Mouse (Mus musculus): ENCODE data around the gene Ankrd40. TPM values are rescaled to one million over a fixed set of nuclear protein-coding genes. Genes with fewer than 3 reads are reported as not detected.

Ankrd40 gene
- polyA plus RNA-seq, 2 experiments: 5.5 to 12.6 TPM

DNA sequence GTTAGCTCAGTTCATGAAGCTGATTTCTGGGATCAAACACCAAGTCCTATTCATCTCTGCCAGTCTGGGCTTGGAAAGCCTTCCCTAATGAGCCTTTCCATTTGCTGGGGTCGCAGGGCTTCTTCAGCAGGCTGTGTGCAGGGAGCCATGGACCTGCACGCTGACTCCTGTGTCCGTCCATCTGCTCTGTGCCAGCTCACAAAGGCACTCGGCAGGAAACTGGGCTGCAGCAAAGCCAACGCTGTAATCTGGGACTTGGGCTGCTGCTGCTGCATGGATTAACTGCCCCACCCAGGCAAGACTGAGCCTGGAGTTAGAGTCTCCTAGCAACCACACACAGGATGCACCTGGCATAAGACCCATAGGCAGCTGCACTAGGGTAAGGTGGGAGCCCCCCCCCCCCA, 16.2 kb downstream of the Ankrd40 start:
- WGBS (ENCODE audit: insufficient replicate concordance): 57% methylated on average over 5 of the region's 5 CpGs
- Histone ChIP-seq H3K36me3 (replicated peaks; ENCODE audit: control insufficient read depth, insufficient read depth, low read depth) (peaks cover 3% of the 10 kb centered on the region; the same call in 1 of the 2 replicates), H3K4me3 (ENCODE audit: insufficient read depth in 1 of 2, low read depth in 2 of 2, low read length in 2 of 2) (no peak overlapping the region), H3K27me3 (ENCODE audit: control insufficient read depth, insufficient read depth, low read length) (no peaks in the 10 kb centered on the region), H3K9me3 (ENCODE audit: control insufficient read depth, low read length) (no peaks in the 10 kb centered on the region), H3K9ac (replicated peaks) (no peak overlapping the region), H3K4me2 (ENCODE audit: low read depth) (no peak overlapping the region), H3K27ac (no peak overlapping the region), H3K4me1 (replicated peaks; ENCODE audit: control insufficient read depth in 2 of 2, insufficient read depth in 2 of 2, low read length in 1 of 2) (peaks cover 6 to 19% of the 10 kb centered on the region in 2 experiments)
- no peak for DNase-seq (ENCODE audit: low read depth in 3 of 3, low spot score in 3 of 3)
- no peak for TF ChIP-seq CTCF (IDR thresholded peaks at IDR 0.05; ENCODE audit: low read depth)
- no peak for ATAC-seq (ENCODE audit: insufficient read depth)

DNA sequence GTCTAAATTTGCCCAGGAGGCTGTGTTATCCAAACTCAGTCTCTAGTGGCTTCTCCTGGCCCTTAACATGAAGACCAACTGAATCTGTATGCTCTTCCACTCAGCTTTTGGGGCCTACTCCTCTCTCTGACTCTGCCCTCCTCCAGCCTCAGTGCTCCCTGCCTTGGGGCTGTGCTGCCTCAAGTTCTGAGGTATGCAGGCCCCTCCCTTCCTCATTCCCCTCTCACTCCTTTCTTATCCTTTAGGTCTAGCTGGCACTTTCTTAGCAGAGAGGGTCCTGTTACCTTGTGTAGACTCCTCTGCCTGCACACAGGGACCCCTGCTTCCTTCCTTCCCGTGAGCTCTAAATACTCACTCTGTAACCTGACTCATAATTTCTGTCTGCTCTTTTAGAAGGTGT, 16.7 kb downstream of the Ankrd40 start:
- no peak for TF ChIP-seq CTCF (IDR thresholded peaks at IDR 0.05; ENCODE audit: low read depth)
- H3K9ac ChIP-seq (replicated peaks): no peak overlapping the region
- H3K9me3 ChIP-seq (ENCODE audit: control insufficient read depth, low read length): no peaks in the 10 kb centered on the region
- no peak for DNase-seq (ENCODE audit: low read depth in 3 of 3, low spot score in 3 of 3)
- H3K36me3 ChIP-seq (replicated peaks; ENCODE audit: control insufficient read depth, insufficient read depth, low read depth): peaks cover 3% of the 10 kb centered on the region; the same call in 1 of the 2 replicates
- no peak overlapping the region for H3K4me2 ChIP-seq (ENCODE audit: low read depth)
- WGBS (ENCODE audit: insufficient replicate concordance): 48% methylated on average over 1 of the region's 1 CpGs
- H3K4me3 ChIP-seq (ENCODE audit: insufficient read depth in 1 of 2, low read depth in 2 of 2, low read length in 2 of 2): no peak overlapping the region
- peaks cover 6 to 24% of the 10 kb centered on the region in 2 experiments for H3K4me1 ChIP-seq (replicated peaks; ENCODE audit: control insufficient read depth in 2 of 2, insufficient read depth in 2 of 2, low read length in 1 of 2)
- no peak overlapping the region for H3K27ac ChIP-seq
- no peaks in the 10 kb centered on the region for H3K27me3 ChIP-seq (ENCODE audit: control insufficient read depth, insufficient read depth, low read length)
- no peak for ATAC-seq (ENCODE audit: insufficient read depth)

DNA sequence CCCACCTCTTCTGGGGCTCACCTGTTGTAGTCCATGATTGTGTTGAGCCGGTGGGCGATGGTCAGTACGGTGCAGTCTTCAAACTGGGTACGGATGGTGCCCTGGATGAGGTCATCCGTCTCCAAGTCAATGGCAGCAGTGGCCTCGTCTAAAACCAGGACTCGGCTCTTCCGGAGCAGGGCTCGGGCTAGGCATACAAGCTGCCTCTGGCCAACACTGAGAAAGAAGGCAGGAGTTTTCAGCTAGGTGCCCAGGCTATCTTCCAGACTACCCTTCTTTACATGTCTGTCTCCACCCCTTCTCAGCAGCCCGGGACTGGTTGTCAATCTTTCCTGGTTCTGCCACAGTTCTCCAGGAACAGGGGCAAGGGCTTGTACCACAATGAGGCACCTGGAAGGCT, 18.1 kb downstream of the Ankrd40 start:
- ATAC-seq (ENCODE audit: insufficient read depth) (no peak), DNase-seq (ENCODE audit: low read depth in 3 of 3, low spot score in 3 of 3) (no peak)
- H3K4me3 ChIP-seq (ENCODE audit: insufficient read depth in 1 of 2, low read depth in 2 of 2, low read length in 2 of 2): no peak overlapping the region
- 69% methylated on average over 10 of the region's 10 CpGs for WGBS (ENCODE audit: insufficient replicate concordance)
- H3K36me3 ChIP-seq (replicated peaks; ENCODE audit: control insufficient read depth, insufficient read depth, low read depth): no peaks in the 10 kb centered on the region
- no peaks in the 10 kb centered on the region for H3K9me3 ChIP-seq (ENCODE audit: control insufficient read depth, low read length)
- no peaks in the 10 kb centered on the region for H3K27me3 ChIP-seq (ENCODE audit: control insufficient read depth, insufficient read depth, low read length)
- H3K4me2 ChIP-seq (ENCODE audit: low read depth): no peak overlapping the region
- no peak overlapping the region for H3K9ac ChIP-seq (replicated peaks)
- TF ChIP-seq EP300 (IDR thresholded peaks at IDR 0.05; ENCODE audit: low read depth): no peak
- no peak for TF ChIP-seq CTCF (IDR thresholded peaks at IDR 0.05; ENCODE audit: low read depth)
- peaks cover 19 to 37% of the 10 kb centered on the region in 2 experiments for H3K4me1 ChIP-seq (replicated peaks; ENCODE audit: control insufficient read depth in 2 of 2, insufficient read depth in 2 of 2, low read length in 1 of 2)
- no peak overlapping the region for H3K27ac ChIP-seq

DNA sequence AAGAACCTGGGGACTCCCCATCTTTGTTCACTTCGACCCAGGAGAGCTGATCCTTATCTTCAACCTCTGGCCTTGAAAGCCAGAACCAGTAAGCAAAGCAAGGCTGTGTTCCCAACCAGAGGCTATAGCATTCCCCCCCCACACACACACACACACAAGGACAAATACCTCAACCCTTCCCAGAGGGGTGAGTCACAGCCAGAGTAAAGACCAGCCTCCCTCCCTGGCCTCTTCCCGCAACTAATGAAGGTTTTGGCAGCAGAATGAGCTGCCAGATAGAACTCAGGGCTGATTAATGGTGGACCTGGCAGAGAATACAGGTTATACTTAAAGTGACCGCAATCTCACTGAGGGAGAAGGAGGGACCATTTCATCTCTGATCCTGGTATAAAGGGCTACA, 18.8 kb downstream of the Ankrd40 start:
- DNase-seq (ENCODE audit: low read depth in 3 of 3, low spot score in 3 of 3) (no peak), ATAC-seq (ENCODE audit: insufficient read depth) (no peak)
- Histone ChIP-seq H3K4me3 (ENCODE audit: insufficient read depth in 1 of 2, low read depth in 2 of 2, low read length in 2 of 2) (no peak overlapping the region), H3K9me3 (ENCODE audit: control insufficient read depth, low read length) (no peaks in the 10 kb centered on the region), H3K4me2 (ENCODE audit: low read depth) (no peak overlapping the region), H3K9ac (replicated peaks) (no peak overlapping the region), H3K36me3 (replicated peaks; ENCODE audit: control insufficient read depth, insufficient read depth, low read depth) (no peaks in the 10 kb centered on the region), H3K4me1 (replicated peaks; ENCODE audit: control insufficient read depth in 2 of 2, insufficient read depth in 2 of 2, low read length in 1 of 2) (peaks cover 23 to 39% of the 10 kb centered on the region in 2 experiments), H3K27me3 (ENCODE audit: control insufficient read depth, insufficient read depth, low read length) (no peaks in the 10 kb centered on the region), H3K27ac (no peak overlapping the region)
- WGBS (ENCODE audit: insufficient replicate concordance): 42% methylated on average over 3 of the region's 3 CpGs
- TF ChIP-seq CTCF (IDR thresholded peaks at IDR 0.05; ENCODE audit: low read depth) (no peak), EP300 (IDR thresholded peaks at IDR 0.05; ENCODE audit: low read depth) (no peak)

DNA sequence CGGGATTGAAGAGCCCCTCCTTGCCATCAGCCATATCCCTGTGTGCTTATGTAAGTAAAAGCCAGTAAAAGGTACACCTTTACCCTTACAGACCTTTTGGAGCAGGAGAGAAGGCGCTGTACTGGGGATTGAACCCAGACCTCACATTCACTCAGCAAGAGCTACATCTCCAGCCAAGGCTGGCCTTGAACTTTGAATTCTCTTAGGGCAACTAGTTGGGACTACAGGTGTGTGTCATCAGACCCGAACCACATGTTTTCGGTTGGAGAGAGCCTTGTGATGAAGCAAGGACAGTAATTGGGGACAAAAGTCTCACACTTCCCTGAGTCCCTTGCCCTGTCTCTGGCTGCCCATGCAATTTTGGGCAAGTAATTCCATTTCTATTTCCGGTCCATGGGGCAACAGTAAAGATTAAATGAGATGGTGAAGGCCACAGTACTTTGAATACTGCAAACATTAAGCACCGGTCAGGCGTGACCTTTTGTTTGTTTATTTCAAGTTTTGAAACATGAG, 19.3 kb downstream of the Ankrd40 start:
- WGBS (ENCODE audit: insufficient replicate concordance): 65% methylated on average over 7 of the region's 7 CpGs
- H3K9me3 ChIP-seq (ENCODE audit: control insufficient read depth, low read length): no peaks in the 10 kb centered on the region
- no peaks in the 10 kb centered on the region for H3K36me3 ChIP-seq (replicated peaks; ENCODE audit: control insufficient read depth, insufficient read depth, low read depth)
- H3K4me3 ChIP-seq (ENCODE audit: insufficient read depth in 1 of 2, low read depth in 2 of 2, low read length in 2 of 2): no peak overlapping the region
- H3K4me1 ChIP-seq (replicated peaks; ENCODE audit: control insufficient read depth in 2 of 2, insufficient read depth in 2 of 2, low read length in 1 of 2): peaks cover 23 to 36% of the 10 kb centered on the region in 2 experiments
- H3K27me3 ChIP-seq (ENCODE audit: control insufficient read depth, insufficient read depth, low read length): no peaks in the 10 kb centered on the region
- no peak for TF ChIP-seq EP300 (IDR thresholded peaks at IDR 0.05; ENCODE audit: low read depth)
- TF ChIP-seq CTCF (IDR thresholded peaks at IDR 0.05; ENCODE audit: low read depth): no peak
- H3K4me2 ChIP-seq (ENCODE audit: low read depth): no peak overlapping the region
- ATAC-seq (ENCODE audit: insufficient read depth) (no peak), DNase-seq (ENCODE audit: low read depth in 3 of 3, low spot score in 3 of 3) (no peak)
- H3K9ac ChIP-seq (replicated peaks): no peak overlapping the region
- H3K27ac ChIP-seq: no peak overlapping the region
